Mouse (Mus musculus) limb, embryonic 12.5 days (tissue): ENCODE results near the gene Fgr. TPM values are rescaled to one million over a fixed set of nuclear protein-coding genes. Genes with fewer than 3 reads are reported as not detected.

Experiments used
- ATAC-seq: fragments of 200-750 bp; cut with Nextera tagmentation; 2 replicates; pipeline ENCODE4 v1.8.0; 2017; ENCODE audit warnings: low read depth, moderate TSS enrichment; ENCODE audit not compliant: insufficient number of reproducible peaks, insufficient read depth, low FRiP score, low TSS enrichment
- H3K27ac ChIP-seq: fragments of 300-500 bp; sonication (generic); 2 replicates; pipeline ENCODE4 v1.5.1; 2016; ENCODE audit warnings: mild to moderate bottlenecking, moderate library complexity
- H3K27me3 ChIP-seq: fragments of 300-500 bp; sonication (generic); 2 replicates; pipeline ENCODE4 v1.6.1; 2016; ENCODE audit warnings: mild to moderate bottlenecking, moderate library complexity
- H3K36me3 ChIP-seq: fragments of 300-500 bp; sonication (generic); 2 replicates; pipeline ENCODE4 v1.6.1; 2016; ENCODE audit warnings: mild to moderate bottlenecking, moderate library complexity
- H3K4me1 ChIP-seq: fragments of 300-500 bp; sonication (generic); replicated peaks from 2 replicates; pipeline ENCODE4 v1.6.1; 2016
- H3K4me2 ChIP-seq: fragments of 300-500 bp; sonication (generic); 2 replicates; pipeline ENCODE4 v1.6.1; 2016; ENCODE audit warnings: mild to moderate bottlenecking, moderate library complexity
- H3K4me3 ChIP-seq: fragments of 300-500 bp; sonication (generic); replicated peaks from 2 replicates; pipeline ENCODE4 v1.5.1; 2016; ENCODE audit warnings: mild to moderate bottlenecking
- H3K9ac ChIP-seq: fragments of 300-500 bp; sonication (generic); replicated peaks from 2 replicates; pipeline ENCODE4 v1.6.1; 2016; ENCODE audit warnings: mild to moderate bottlenecking, moderate library complexity
- H3K9me3 ChIP-seq: fragments of 300-500 bp; sonication (generic); 2 replicates; pipeline ENCODE4 v1.6.1; 2016; ENCODE audit warnings: mild to moderate bottlenecking, moderate library complexity
- WGBS: fragments of 180-500 bp; shearing (Covaris S2); methylation state at CpG from one replicate; pipeline ENCODE4 v1.1.7; 2016; 5-methylcytosine and 5-hydroxymethylcytosine counted together
- polyA plus RNA-seq: library from polyadenylated mRNA; unstranded; fragments of >200 nt; fragmentation: Nextera tagmentation; extraction: Ambion mirVana; gene quantifications from 2 replicates; pipeline ENCODE4 v1.2.1, GENCODE M21; 2016

The Fgr gene
- polyA plus RNA-seq, 1 experiment from 2014 or later, result 0.26 TPM

- no peak for ATAC-seq
- Histone ChIP-seq H3K36me3 (no peaks in the 10 kb centered on the region), H3K9ac (peak overlapping the region; percentile 75), H3K27me3 (peaks cover 8% of the 10 kb centered on the region; the same call in 1 of the 2 replicates), H3K9me3 (no peaks in the 10 kb centered on the region), H3K27ac (peak overlapping the region; percentile 97), H3K4me1 (peaks cover 87% of the 10 kb centered on the region), H3K4me3 (peak overlapping the region; percentile 65), H3K4me2 (peak overlapping the region; percentile 100)
- 3% methylated on average over 18 of the region's 18 CpGs for WGBS
Measured at GRCm38 (mm10) chr4:133039832-133040231, 65.9 kb downstream of the Fgr start.

GRCm38 (mm10) chr4:133040241-133040904 is 66.5 kb downstream of the Fgr start:
- no peak for ATAC-seq
- H3K4me3 ChIP-seq, result peak overlapping the region; percentile 65
- H3K27ac ChIP-seq, result peak overlapping the region; percentile 97
- no peaks in the 10 kb centered on the region for H3K9me3 ChIP-seq
- peak overlapping the region; percentile 40; the same call in 1 of the 2 replicates for H3K9ac ChIP-seq
- peaks cover 8% of the 10 kb centered on the region; the same call in 1 of the 2 replicates for H3K27me3 ChIP-seq
- H3K4me1 ChIP-seq, result peaks cover 88% of the 10 kb centered on the region
- H3K4me2 ChIP-seq, result peak overlapping the region; percentile 100
- whole genome bisulfite sequencing, result 19% methylated on average over 14 of the region's 14 CpGs
- H3K36me3 ChIP-seq, result no peaks in the 10 kb centered on the region

GRCm38 (mm10) chr4:133042244-133042643 is 68.3 kb downstream of the Fgr start:
- ATAC-seq, result no peak
- H3K9me3 ChIP-seq, result no peaks in the 10 kb centered on the region
- peak overlapping the region; percentile 92 for H3K27ac ChIP-seq
- peaks cover 5% of the 10 kb centered on the region; the same call in 1 of the 2 replicates for H3K27me3 ChIP-seq
- H3K4me2 ChIP-seq, result peak overlapping the region; percentile 100
- 17% methylated on average over 4 of the region's 4 CpGs for WGBS
- no peaks in the 10 kb centered on the region for H3K36me3 ChIP-seq
- 0 out of 2 replicates have a peak overlapping the region, but pooled peaks have one; percentile 24 for H3K9ac ChIP-seq
- H3K4me3 ChIP-seq, result peak overlapping the region; percentile 65
- peaks cover 98% of the 10 kb centered on the region for H3K4me1 ChIP-seq

GRCm38 (mm10) chr4:133042651-133043635 is 69.0 kb downstream of the Fgr start:
- Histone ChIP-seq H3K36me3 (no peaks in the 10 kb centered on the region), H3K9ac (peak overlapping the region; percentile 51), H3K27me3 (no peaks in the 10 kb centered on the region), H3K4me3 (peak overlapping the region; percentile 65), H3K4me1 (peaks cover 98% of the 10 kb centered on the region), H3K4me2 (peak overlapping the region; percentile 100), H3K9me3 (no peaks in the 10 kb centered on the region), H3K27ac (peak overlapping the region; percentile 92)
- ATAC-seq, result peak; percentile 18
- WGBS, result 4% methylated on average over 28 of the region's 28 CpGs

- Histone ChIP-seq H3K9ac (no peak overlapping the region), H3K36me3 (0 out of 2 replicates have a peak, but pooled peaks cover 1% of the 10 kb centered on the region), H3K4me3 (0 out of 2 replicates have a peak overlapping the region, but pooled peaks have one; percentile 65), H3K4me2 (peak overlapping the region; percentile 100), H3K27me3 (no peaks in the 10 kb centered on the region), H3K4me1 (peaks cover 99% of the 10 kb centered on the region), H3K27ac (peak overlapping the region; percentile 92), H3K9me3 (no peaks in the 10 kb centered on the region)
- WGBS, result 14% methylated on average over 6 of the region's 6 CpGs
- ATAC-seq, result no peak
Measured at GRCm38 (mm10) chr4:133043798-133044646, 70.1 kb downstream of the Fgr start.

- ATAC-seq, result no peak
- Histone ChIP-seq H3K4me3 (no peak overlapping the region), H3K9ac (no peak overlapping the region; the same call in 1 of the 2 replicates), H3K9me3 (no peaks in the 10 kb centered on the region), H3K4me2 (peak overlapping the region; percentile 37), H3K27me3 (no peaks in the 10 kb centered on the region), H3K4me1 (peaks cover 100% of the 10 kb centered on the region), H3K27ac (peak overlapping the region; percentile 92), H3K36me3 (0 out of 2 replicates have a peak, but pooled peaks cover 4% of the 10 kb centered on the region)
- 5% methylated on average over 6 of the region's 6 CpGs for WGBS
Measured at GRCm38 (mm10) chr4:133044647-133045094, 70.8 kb downstream of the Fgr start.

- peak overlapping the region; percentile 37 for H3K4me2 ChIP-seq
- H3K27ac ChIP-seq, result peak overlapping the region; percentile 92
- no peak for ATAC-seq
- no peaks in the 10 kb centered on the region for H3K9me3 ChIP-seq
- 0 out of 2 replicates have a peak overlapping the region, but pooled peaks have one; percentile 9 for H3K9ac ChIP-seq
- no peak overlapping the region for H3K4me3 ChIP-seq
- H3K4me1 ChIP-seq, result peaks cover 100% of the 10 kb centered on the region
- H3K36me3 ChIP-seq, result 0 out of 2 replicates have a peak, but pooled peaks cover 4% of the 10 kb centered on the region
- H3K27me3 ChIP-seq, result no peaks in the 10 kb centered on the region
- WGBS, result 37% methylated on average over 11 of the region's 11 CpGs
Measured at GRCm38 (mm10) chr4:133045771-133046474, 72.0 kb downstream of the Fgr start.

- Histone ChIP-seq H3K4me3 (no peak overlapping the region), H3K36me3 (0 out of 2 replicates have a peak, but pooled peaks cover 4% of the 10 kb centered on the region), H3K27ac (peak overlapping the region; percentile 73), H3K9me3 (no peaks in the 10 kb centered on the region), H3K4me1 (peaks cover 100% of the 10 kb centered on the region), H3K4me2 (peak overlapping the region; percentile 32), H3K27me3 (no peaks in the 10 kb centered on the region), H3K9ac (no peak overlapping the region)
- no peak for ATAC-seq
- 28% methylated on average over 12 of the region's 12 CpGs for WGBS
Measured at GRCm38 (mm10) chr4:133046691-133047352, 72.9 kb downstream of the Fgr start.

GRCm38 (mm10) chr4:133047353-133048105 is 73.6 kb downstream of the Fgr start:
- Histone ChIP-seq H3K4me3 (no peak overlapping the region), H3K4me2 (peak overlapping the region; percentile 32), H3K4me1 (peaks cover 100% of the 10 kb centered on the region), H3K27ac (peak overlapping the region; percentile 73), H3K9ac (peak overlapping the region; percentile 34; the same call in 1 of the 2 replicates), H3K27me3 (no peaks in the 10 kb centered on the region), H3K9me3 (no peaks in the 10 kb centered on the region), H3K36me3 (0 out of 2 replicates have a peak, but pooled peaks cover 4% of the 10 kb centered on the region)
- no peak for ATAC-seq
- WGBS, result 14% methylated on average over 16 of the region's 16 CpGs
